Mouse (Mus musculus) limb, embryonic 11.5 days (tissue): ENCODE measurements around the gene Gstp2. TPM values are rescaled to one million over a fixed set of nuclear protein-coding genes. Genes with fewer than 3 reads are reported as not detected.
"Not testable (repeated sequence)": the region's sequence is repeated elsewhere in the genome, so short reads cannot be mapped to it uniquely, and the experiment has no call there.

ENCODE experiments used
- ATAC-seq: fragments of 200-750 bp; cut with Nextera tagmentation; 2 replicates; pipeline ENCODE4 v1.8.0; 2017; ENCODE audit warnings: low read depth; ENCODE audit not compliant: insufficient number of reproducible peaks, low FRiP score, low TSS enrichment
- DNase-seq: peaks from one replicate; pipeline ENCODE4 v3.0.0-alpha.2; 2015; ENCODE audit warnings: low spot score
- H3K27ac ChIP-seq: fragments of 300-500 bp; sonication (generic); replicated peaks from 2 replicates; pipeline ENCODE4 v1.5.1; 2014; ENCODE audit warnings: low read depth, mild to moderate bottlenecking, low read length
- H3K27me3 ChIP-seq: fragments of 300-500 bp; sonication (generic); 2 replicates; pipeline ENCODE4 v1.6.1; 2014; ENCODE audit warnings: mild to moderate bottlenecking, low read length, mixed read lengths; ENCODE audit not compliant: control insufficient read depth, insufficient read depth
- H3K36me3 ChIP-seq: fragments of 300-500 bp; sonication (generic); 2 replicates; pipeline ENCODE4 v1.6.1; 2014; ENCODE audit warnings: mild to moderate bottlenecking, low read length, moderate library complexity, mixed read lengths; ENCODE audit not compliant: control insufficient read depth, insufficient read depth
- H3K4me1 ChIP-seq: fragments of 300-500 bp; sonication (generic); 2 replicates; pipeline ENCODE4 v1.6.1; 2014; ENCODE audit warnings: low read length, mixed read lengths; ENCODE audit not compliant: control insufficient read depth, insufficient read depth
- H3K4me2 ChIP-seq: fragments of 300-500 bp; sonication (generic); 2 replicates; pipeline ENCODE4 v1.6.1; 2014; ENCODE audit warnings: low read depth, mild to moderate bottlenecking, moderate library complexity; ENCODE audit not compliant: severe bottlenecking
- H3K4me3 ChIP-seq: fragments of 300-500 bp; sonication (generic); 2 replicates; pipeline ENCODE4 v1.5.1; 2014; ENCODE audit warnings: low read depth, low read length
- H3K9ac ChIP-seq: fragments of 300-500 bp; sonication (generic); 2 replicates; pipeline ENCODE4 v1.6.1; 2014; ENCODE audit warnings: mild to moderate bottlenecking, low read length
- H3K9me3 ChIP-seq: fragments of 300-500 bp; sonication (generic); 2 replicates; pipeline ENCODE4 v1.6.1; 2016; ENCODE audit warnings: low read length; ENCODE audit not compliant: control insufficient read depth
- WGBS: fragments of 180-500 bp; shearing (Covaris S2); extraction: QIAGEN DNeasy Blood & Tissue Kit; methylation state at CpG from one replicate; pipeline ENCODE4 v1.1.7; 2014; 5-methylcytosine and 5-hydroxymethylcytosine counted together
- polyA plus RNA-seq: library from polyadenylated mRNA; unstranded; fragments of >200 nt; fragmentation: Nextera tagmentation; extraction: Ambion mirVana; gene quantifications from 2 replicates; pipeline ENCODE4 v1.2.1, GENCODE M21; 2014

The Gstp2 gene
- polyA plus RNA-seq, 1 experiment from 2014 or later: 1.1 TPM

DNA sequence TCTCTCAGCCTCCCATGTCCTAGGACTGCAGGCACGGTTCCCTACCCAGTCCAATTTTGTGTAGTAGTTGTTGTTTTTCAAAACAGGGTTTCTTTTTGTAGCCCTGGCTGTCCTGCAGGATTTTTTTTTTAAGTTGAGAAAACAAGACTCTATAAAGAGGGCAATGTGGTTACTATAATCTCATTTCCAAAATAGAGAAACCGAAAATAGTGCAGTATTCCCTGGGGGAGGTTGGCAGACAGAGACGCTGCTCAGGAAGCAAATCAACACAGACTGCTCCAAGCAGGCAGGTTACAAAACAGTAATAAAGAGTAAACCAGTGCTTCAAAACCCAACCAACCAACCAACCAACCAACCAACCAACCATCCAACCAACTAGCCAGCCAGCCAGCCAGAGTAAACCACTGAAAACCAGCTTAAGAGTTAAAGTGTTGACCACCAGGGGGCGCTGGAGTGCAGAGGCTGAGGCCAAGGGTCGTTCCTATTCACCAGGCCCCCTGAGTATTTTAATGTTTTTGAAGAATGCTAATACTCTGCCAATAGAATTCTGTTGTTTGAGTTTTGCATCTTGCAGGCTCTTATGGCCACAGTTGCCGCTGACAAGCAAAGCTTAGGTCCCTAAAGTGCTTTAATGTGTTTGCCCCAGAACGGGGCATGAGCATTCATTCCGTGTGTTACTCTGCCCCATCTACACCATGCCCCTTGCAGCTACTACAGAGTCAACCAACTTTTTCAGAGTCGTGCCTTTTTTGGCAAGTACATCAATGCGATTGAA, 6.1 kb upstream of the Gstp2 start:
- no peak overlapping the region for H3K4me2 ChIP-seq
- WGBS: 55% methylated on average over 10 of the region's 10 CpGs
- ATAC-seq: no peak

DNA sequence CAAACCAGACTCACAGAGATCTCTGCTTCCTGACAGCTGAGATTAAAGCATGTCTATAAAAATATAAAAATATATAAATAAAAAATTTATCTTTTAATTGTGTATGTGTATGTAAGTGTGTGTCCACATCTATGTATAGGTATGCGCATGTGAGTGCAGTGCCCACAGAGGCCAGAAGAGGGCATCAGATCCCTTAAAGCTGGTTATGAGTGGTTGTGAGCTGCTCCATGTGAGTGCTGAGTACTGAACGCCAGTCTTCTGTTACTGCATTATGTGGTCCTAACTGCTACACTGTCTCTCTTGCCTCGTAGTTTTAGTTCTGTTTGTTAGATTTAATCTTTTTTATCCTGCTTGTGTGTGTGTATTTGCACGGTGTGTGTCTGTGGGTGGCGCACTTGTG, 5.2 kb upstream of the Gstp2 start:
- Histone ChIP-seq H3K4me3 (no peak overlapping the region), H3K9ac (no peak overlapping the region), H3K4me2 (no peak overlapping the region), H3K4me1 (no peaks in the 10 kb centered on the region), H3K27me3 (no peaks in the 10 kb centered on the region), H3K9me3 (no peaks in the 10 kb centered on the region; the same call in 1 of the 2 replicates), H3K36me3 (no peaks in the 10 kb centered on the region), H3K27ac (no peak overlapping the region)
- WGBS: 93% methylated on average over 5 of the region's 5 CpGs
- DNase-seq: no peak
- ATAC-seq: no peak

More for the DNA sequence above, 6.1 kb upstream of the Gstp2 start:
- H3K27me3 ChIP-seq: no peaks in the 10 kb centered on the region
- no peaks in the 10 kb centered on the region for H3K36me3 ChIP-seq
- DNase-seq: peak; percentile 82
- no peaks in the 10 kb centered on the region for H3K4me1 ChIP-seq
- no peak overlapping the region for H3K9ac ChIP-seq
- no peak overlapping the region for H3K27ac ChIP-seq
- H3K4me3 ChIP-seq: no peak overlapping the region
- no peaks in the 10 kb centered on the region for H3K9me3 ChIP-seq

DNA sequence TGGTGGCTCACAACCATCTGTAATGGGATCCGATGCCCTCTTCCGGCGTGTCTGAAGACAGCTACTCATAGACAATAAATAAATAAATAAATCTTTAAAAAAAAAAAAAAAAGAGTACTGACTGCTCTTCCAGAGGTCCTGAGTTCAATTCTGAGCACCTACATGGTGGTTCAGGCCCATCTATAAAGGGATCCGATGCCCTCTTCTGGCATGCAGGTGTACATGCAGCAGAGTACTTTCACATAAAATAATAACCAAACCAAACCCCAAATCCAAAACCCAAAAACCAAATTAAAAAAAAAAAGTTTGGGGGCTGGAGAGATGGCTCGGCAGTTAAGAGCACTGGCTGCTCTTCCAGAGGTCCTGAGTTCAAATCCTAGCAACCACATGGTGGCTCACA, 3.2 kb upstream of the Gstp2 start:
- not testable (repeated sequence) for H3K36me3 ChIP-seq, H3K27ac ChIP-seq, H3K9ac ChIP-seq, H3K4me2 ChIP-seq, H3K27me3 ChIP-seq, H3K9me3 ChIP-seq, DNase-seq, H3K4me3 ChIP-seq, H3K4me1 ChIP-seq, ATAC-seq
- 82% methylated on average over 5 of the region's 5 CpGs for WGBS

DNA sequence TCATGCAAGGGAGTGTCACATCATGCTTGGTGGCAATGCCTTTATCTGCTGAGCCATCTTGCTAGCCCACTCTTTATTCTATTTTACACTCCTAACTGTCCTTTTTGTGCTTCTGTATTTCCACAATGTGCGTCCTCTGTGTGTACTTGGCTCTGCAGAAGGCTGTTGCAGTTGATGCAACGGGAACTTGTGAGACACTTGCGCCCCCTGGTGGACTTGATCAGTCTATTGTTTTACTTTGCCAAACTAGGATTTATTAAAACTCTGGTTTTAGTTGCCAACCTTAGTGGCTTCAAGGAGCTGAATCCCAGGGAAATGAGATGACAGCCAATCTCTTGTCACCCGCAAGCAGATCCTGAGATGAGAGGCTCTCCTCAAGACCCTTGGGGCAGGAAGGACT, 2.0 kb upstream of the Gstp2 start:
- no peaks in the 10 kb centered on the region for H3K27me3 ChIP-seq
- H3K27ac ChIP-seq: no peak overlapping the region
- H3K4me2 ChIP-seq: no peak overlapping the region
- 18% methylated on average over 4 of the region's 4 CpGs for WGBS
- no peak overlapping the region for H3K4me3 ChIP-seq
- no peaks in the 10 kb centered on the region for H3K4me1 ChIP-seq
- ATAC-seq (no peak), DNase-seq (peak; percentile 90)
- no peaks in the 10 kb centered on the region for H3K36me3 ChIP-seq
- no peak overlapping the region for H3K9ac ChIP-seq
- H3K9me3 ChIP-seq: no peaks in the 10 kb centered on the region; the same call in 1 of the 2 replicates

DNA sequence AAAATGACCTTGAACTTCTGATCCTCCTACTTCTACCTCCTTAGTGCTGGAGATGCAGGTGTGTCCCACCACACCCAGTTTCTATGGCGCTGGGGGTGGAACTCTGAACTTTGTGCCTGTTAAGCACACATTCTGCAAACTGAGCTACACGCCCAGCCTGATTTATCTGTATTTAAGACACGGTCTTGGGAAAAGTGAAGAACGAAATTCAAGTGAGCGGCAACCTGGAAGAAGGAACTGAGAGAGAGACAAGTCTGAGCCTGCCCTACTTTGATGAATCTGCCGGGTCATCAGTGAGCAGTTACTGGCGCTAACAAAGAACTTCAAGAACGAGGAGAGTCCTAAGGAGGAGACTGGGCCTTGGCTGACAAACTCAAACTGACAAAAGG, 1.0 kb upstream of the Gstp2 start:
- no peak for ATAC-seq
- no peak for DNase-seq
- Histone ChIP-seq H3K4me3 (no peak overlapping the region), H3K9me3 (no peaks in the 10 kb centered on the region; the same call in 1 of the 2 replicates), H3K4me2 (no peak overlapping the region), H3K27ac (no peak overlapping the region), H3K27me3 (no peaks in the 10 kb centered on the region), H3K4me1 (no peaks in the 10 kb centered on the region), H3K36me3 (no peaks in the 10 kb centered on the region), H3K9ac (no peak overlapping the region)
- WGBS: 80% methylated on average over 8 of the region's 8 CpGs

DNA sequence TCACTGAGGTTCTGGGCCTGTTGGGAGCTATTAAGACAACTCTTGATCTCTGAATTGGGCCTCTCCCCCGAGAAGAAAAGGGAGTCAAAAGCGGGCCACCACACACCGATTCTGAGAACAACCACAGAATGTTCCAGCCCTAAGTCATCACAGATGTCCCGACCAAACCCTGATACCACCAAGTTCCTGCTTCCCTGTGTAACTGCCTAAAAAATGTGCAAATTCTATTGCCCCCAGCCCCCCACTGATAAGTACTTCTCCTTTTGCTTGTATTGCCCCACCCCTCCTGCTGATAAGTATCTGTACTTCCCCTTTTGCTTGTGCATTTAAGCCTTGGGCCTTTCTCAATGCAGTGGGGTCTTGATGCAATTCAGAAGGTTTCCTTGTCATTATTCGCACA, 1.7 kb downstream of the Gstp2 start:
- not testable (repeated sequence) for H3K36me3 ChIP-seq, H3K4me3 ChIP-seq, H3K9me3 ChIP-seq, DNase-seq, H3K27me3 ChIP-seq, H3K27ac ChIP-seq, H3K4me2 ChIP-seq, H3K4me1 ChIP-seq, ATAC-seq, H3K9ac ChIP-seq
- 91% methylated on average over 5 of the region's 5 CpGs for WGBS

DNA sequence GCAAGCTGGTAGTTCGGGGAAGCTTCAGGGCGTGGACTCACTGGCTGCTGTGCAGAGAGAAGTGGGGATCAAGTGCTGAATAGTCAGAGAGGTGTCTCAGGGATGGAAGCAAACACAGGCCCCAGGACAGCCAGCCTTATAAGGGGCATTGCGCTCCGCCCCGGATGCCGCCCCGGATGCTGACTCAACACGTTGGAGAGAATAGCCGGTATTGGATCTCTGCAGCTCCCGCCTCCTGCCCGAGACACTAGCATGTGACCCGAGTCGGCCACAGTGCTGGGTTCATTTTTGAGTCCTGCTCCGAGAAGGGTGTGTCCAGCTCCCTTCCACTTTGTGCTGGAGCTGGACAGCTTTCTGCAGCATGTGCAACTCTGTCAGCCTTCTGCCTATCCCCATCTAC, 3.7 kb downstream of the Gstp2 start:
- H3K9ac ChIP-seq: no peak overlapping the region
- H3K27ac ChIP-seq: no peak overlapping the region
- H3K4me2 ChIP-seq: no peak overlapping the region
- no peaks in the 10 kb centered on the region; the same call in 1 of the 2 replicates for H3K9me3 ChIP-seq
- no peaks in the 10 kb centered on the region for H3K36me3 ChIP-seq
- DNase-seq (no peak), ATAC-seq (no peak)
- WGBS: 74% methylated on average over 14 of the region's 14 CpGs
- H3K4me1 ChIP-seq: no peaks in the 10 kb centered on the region
- H3K27me3 ChIP-seq: no peaks in the 10 kb centered on the region
- H3K4me3 ChIP-seq: no peak overlapping the region

DNA sequence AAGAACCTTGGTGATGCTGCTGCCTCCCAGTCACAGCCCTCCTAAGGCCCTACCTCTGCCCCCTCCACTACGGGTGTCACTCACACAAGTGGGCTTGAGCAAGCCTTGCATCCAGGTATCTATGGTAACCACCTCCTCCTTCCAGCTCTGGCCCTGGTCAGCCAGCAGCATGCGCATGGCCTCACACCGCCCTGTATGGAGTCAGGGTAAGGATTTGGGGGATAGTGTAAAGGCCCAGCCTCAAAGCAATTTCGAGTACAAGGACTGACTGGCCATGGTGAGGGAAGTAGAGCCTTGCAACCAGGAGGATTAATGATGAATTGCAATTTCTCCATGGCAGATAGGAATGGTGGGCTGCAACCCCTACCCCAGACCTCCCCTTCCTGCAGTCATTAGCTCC, 4.3 kb downstream of the Gstp2 start:
- not testable (repeated sequence) for H3K4me3 ChIP-seq, DNase-seq, H3K4me1 ChIP-seq, H3K36me3 ChIP-seq, H3K27ac ChIP-seq, H3K9ac ChIP-seq, ATAC-seq, H3K27me3 ChIP-seq, H3K9me3 ChIP-seq, H3K4me2 ChIP-seq
- WGBS: 86% methylated on average over 3 of the region's 4 CpGs

DNA sequence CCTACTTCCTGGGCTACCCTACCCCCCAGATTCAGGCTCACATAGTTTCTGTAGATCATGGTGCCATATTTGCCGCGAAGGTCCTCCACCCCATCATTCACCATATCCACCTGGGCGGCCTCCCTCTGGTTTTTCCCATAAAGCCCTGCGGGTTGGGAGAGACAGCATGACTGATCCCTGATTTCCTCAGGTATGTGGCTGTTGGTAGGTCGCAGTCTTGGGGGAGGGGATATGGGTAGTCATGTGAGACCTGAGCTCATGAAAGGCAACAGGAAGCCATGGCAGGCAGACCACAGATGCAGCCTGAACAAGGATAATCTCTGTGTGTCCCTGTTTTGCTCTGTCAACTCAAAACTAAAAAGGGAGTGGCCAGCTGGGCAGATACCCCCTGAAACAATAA, 4.9 kb downstream of the Gstp2 start:
- not testable (repeated sequence) for H3K27me3 ChIP-seq, H3K4me2 ChIP-seq, H3K36me3 ChIP-seq, H3K27ac ChIP-seq, H3K4me1 ChIP-seq, DNase-seq, H3K4me3 ChIP-seq, ATAC-seq, H3K9me3 ChIP-seq, H3K9ac ChIP-seq
- 88% methylated on average over 5 of the region's 5 CpGs for WGBS
